Comparison of ENCODE assay signal across 37 mouse cellular contexts in the genomic region with DNA sequence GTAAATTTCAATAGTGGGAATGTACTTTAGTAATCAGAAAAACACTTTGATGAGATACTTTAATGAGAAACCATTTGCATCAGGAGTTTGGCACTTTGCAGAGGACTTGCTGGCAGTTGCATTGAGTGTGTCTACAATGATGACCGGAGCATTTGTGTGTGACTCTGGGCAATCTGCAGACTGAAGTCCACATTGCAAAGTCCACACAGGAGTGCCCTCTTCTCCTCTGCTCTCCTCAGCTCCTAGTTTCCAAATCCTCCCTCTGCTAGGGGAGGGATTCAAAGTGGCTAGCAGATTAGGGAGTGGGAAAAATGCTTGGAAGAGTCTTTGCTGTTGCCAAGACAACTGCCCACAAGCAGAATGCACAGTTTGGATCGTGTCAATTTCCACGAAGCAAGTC. TPM values are rescaled to one million over a fixed set of nuclear protein-coding genes. Genes with fewer than 3 reads are reported as not detected.
DNase-seq lines count a peak whose midpoint lies in the region; ATAC-seq and TF ChIP-seq lines count a peak whose summit lies in the region.
"Had no signal": no experiment of that assay in that cellular context is flagged by ENCODE, and none has a peak within 500 bp of the region (broad histone marks: within the 10 kb centered on the region; RNA-seq: fewer than 3 reads in every experiment).

No protein-coding gene starts in this region.

- no peak overlapping the region for H3K4me3 ChIP-seq in liver, embryonic 16.5 days (ENCODE audit: low read depth, low read length)
- no peak overlapping the region for H3K4me3 ChIP-seq in intestine, postnatal 0 days (ENCODE audit: low read depth, low read length)
- H3K4me3 ChIP-seq: embryonic facial prominence, embryonic 13.5 days; gastrocnemius, adult 2 months; hindbrain, embryonic 12.5 days; limb, embryonic 13.5 days; midbrain, embryonic 13.5 days had no signal

- no peak overlapping the region for H3K9ac ChIP-seq in liver, embryonic 16.5 days (ENCODE audit: low read depth, low read length)
- H3K9ac ChIP-seq in intestine, postnatal 0 days (ENCODE audit: low read depth, low read length): no peak overlapping the region
- H3K9ac ChIP-seq: embryonic facial prominence, embryonic 13.5 days; hindbrain, embryonic 12.5 days; limb, embryonic 13.5 days; midbrain, embryonic 13.5 days had no signal

- 64% methylated on average over 3 of the region's 3 CpGs for WGBS in liver, embryonic 16.5 days (ENCODE audit: insufficient replicate concordance)
- 48% methylated on average over 3 of the region's 3 CpGs for WGBS in intestine, postnatal 0 days

- ATAC-seq in liver, embryonic 16.5 days (ENCODE audit: low read depth): peak; percentile 75
- peak; percentile 51; the same call in 1 of the 2 replicates for ATAC-seq in intestine, postnatal 0 days
- ATAC-seq: forebrain, embryonic 14.5 days; midbrain, embryonic 13.5 days; Patski had no signal

- no peaks in the 10 kb centered on the region for H3K9me3 ChIP-seq in liver, embryonic 16.5 days (replicated peaks; ENCODE audit: control insufficient read depth, low read length)
- H3K9me3 ChIP-seq in intestine, postnatal 0 days (ENCODE audit: control insufficient read depth): no peaks in the 10 kb centered on the region
- H3K9me3 ChIP-seq: embryonic facial prominence, embryonic 13.5 days; G1E; hindbrain, embryonic 12.5 days; limb, embryonic 13.5 days; midbrain, embryonic 13.5 days had no signal

- H3K36me3 ChIP-seq in liver, embryonic 16.5 days (ENCODE audit: control insufficient read depth, insufficient read depth): no peaks in the 10 kb centered on the region
- H3K36me3 ChIP-seq in intestine, postnatal 0 days (ENCODE audit: control insufficient read depth, insufficient read depth): no peaks in the 10 kb centered on the region
- H3K36me3 ChIP-seq: embryonic facial prominence, embryonic 13.5 days; G1E; hindbrain, embryonic 12.5 days; limb, embryonic 13.5 days; midbrain, embryonic 13.5 days had no signal

- H3K27ac ChIP-seq in liver, embryonic 16.5 days (ENCODE audit: low read length): 0 out of 2 replicates have a peak overlapping the region, but pooled peaks have one; percentile 2
- no peak overlapping the region for H3K27ac ChIP-seq in intestine, postnatal 0 days (ENCODE audit: low read depth, low read length)
- H3K27ac ChIP-seq: embryonic facial prominence, embryonic 13.5 days; gastrocnemius, adult 2 months; hindbrain, embryonic 12.5 days; kidney, postnatal 0 days; limb, embryonic 13.5 days; midbrain, embryonic 13.5 days had no signal

- H3K27me3 ChIP-seq in liver, embryonic 16.5 days (ENCODE audit: control insufficient read depth, insufficient read depth, low read depth, low read length): no peaks in the 10 kb centered on the region
- H3K27me3 ChIP-seq in intestine, postnatal 0 days (replicated peaks; ENCODE audit: control insufficient read depth, insufficient read depth, low read length): no peaks in the 10 kb centered on the region
- H3K27me3 ChIP-seq: embryonic facial prominence, embryonic 13.5 days; hindbrain, embryonic 12.5 days; limb, embryonic 13.5 days; midbrain, embryonic 13.5 days; Patski had no signal

- TF ChIP-seq CTCF in intestine, postnatal 0 days (IDR thresholded peaks at IDR 0.05; ENCODE audit: low read depth): no peak

- no peak overlapping the region for H3K4me2 ChIP-seq in liver, embryonic 16.5 days (ENCODE audit: low read depth, low read length)
- H3K4me2 ChIP-seq in intestine, postnatal 0 days (replicated peaks; ENCODE audit: low read depth): no peak overlapping the region
- H3K4me2 ChIP-seq: embryonic facial prominence, embryonic 13.5 days; hindbrain, embryonic 12.5 days; limb, embryonic 13.5 days; midbrain, embryonic 13.5 days had no signal

- peak; percentile 35 to 53 for DNase-seq in kidney, adult 8-10 months
- DNase-seq in kidney, postnatal 4 days: no peak
- DNase-seq in liver: no peak
- DNase-seq in adrenal gland, postnatal 4 days (ENCODE audit: low spot score in 2 of 2): no peak
- no peak for DNase-seq in right cerebral cortex, postnatal 10 days (ENCODE audit: low spot score in 2 of 2)
- DNase-seq: B cell, adult 2 months; cerebellum, adult 8-10 months; cerebellum, postnatal 36 days; embryo, embryonic 11 days; gastrocnemius, adult 2 months; lung, adult 2 months; lung, postnatal 14 days; right cerebral cortex, postnatal 14 days had no signal

- H3K4me1 ChIP-seq in liver, embryonic 16.5 days (ENCODE audit: control insufficient read depth, low read depth, low read length): peaks cover 3% of the 10 kb centered on the region
- H3K4me1 ChIP-seq in intestine, postnatal 0 days (replicated peaks; ENCODE audit: control insufficient read depth, insufficient read depth, low read length): no peaks in the 10 kb centered on the region
- H3K4me1 ChIP-seq: embryonic facial prominence, embryonic 13.5 days; hindbrain, embryonic 12.5 days; limb, embryonic 13.5 days; midbrain, embryonic 13.5 days had no signal

RNA-seq across cellular contexts. Expression of a gene that starts 16.6 kb away (rescaled TPM):
- polyA plus RNA-seq in liver, embryonic 16.5 days (2015; fragmentation: Nextera tagmentation; extraction: Ambion mirVana): 6.0 and 6.7 TPM in 2 replicates
- polyA plus RNA-seq in intestine, postnatal 0 days (2015; fragmentation: Nextera tagmentation; extraction: Ambion mirVana): 2.5 and 3.1 TPM in 2 replicates
- 10 to 100 TPM; 59.1 to 63.5 TPM for total RNA-seq in adrenal gland, postnatal 4 days (2021)

RNA-seq across cellular contexts. Expression of a gene that starts 16.7 kb away (rescaled TPM):
- 7.7 and 7.9 TPM in 2 replicates for polyA plus RNA-seq in liver, embryonic 16.5 days (2015; fragmentation: Nextera tagmentation; extraction: Ambion mirVana)
- polyA plus RNA-seq in intestine, postnatal 0 days (2015; fragmentation: Nextera tagmentation; extraction: Ambion mirVana): 8.3 and 9.8 TPM in 2 replicates
- total RNA-seq in adrenal gland, postnatal 4 days (2021): 10 to 100 TPM; 24.3 to 26.1 TPM

RNA-seq across cellular contexts. Expression of a gene that starts 21.2 kb away (rescaled TPM):
- polyA plus RNA-seq in liver, embryonic 16.5 days (2015; fragmentation: Nextera tagmentation; extraction: Ambion mirVana): not detected in 2 replicates
- polyA plus RNA-seq in intestine, postnatal 0 days (2015; fragmentation: Nextera tagmentation; extraction: Ambion mirVana): 0.24 TPM in 1 of 2 replicates, not detected in the other
- total RNA-seq in adrenal gland, postnatal 4 days (2021): not detected
- total RNA-seq: adrenal gland, adult 18-20 months; CH12.LX; G1E; gastrocnemius, adult 2 months; gastrocnemius, postnatal 4 days; heart, adult 8-10 months; heart, postnatal 25 days; left cerebral cortex, postnatal 14 days; megakaryocyte progenitor cell, adult 5-6 weeks; monocyte, adult 5-6 weeks had no signal
- polyA plus RNA-seq: embryonic facial prominence, embryonic 13.5 days; forebrain, embryonic 14.5 days; frontal cortex, adult 2 months; G1E; heart, embryonic 14.5 days; hindbrain, embryonic 12.5 days; kidney, postnatal 0 days; limb, embryonic 13.5 days; lung, adult 2 months; neural tube, embryonic 11.5 days; Patski; spleen, adult 2 months; testis, adult 2 months; urinary bladder, adult 2 months had no signal

Comparison
In these comparisons a context has a peak if more than half of its experiments do, and no peak if none do; other contexts are left out.
1. DNase-seq: peak in kidney, adult 8-10 months (2 of 2); none in kidney, postnatal 4 days (0 of 2), liver (single experiment), adrenal gland, postnatal 4 days (0 of 2) and right cerebral cortex, postnatal 10 days (0 of 2).